Mouse (Mus musculus): Measurements from ENCODE around the gene Kcns1. TPM values are rescaled to one million over a fixed set of nuclear protein-coding genes. Genes with fewer than 3 reads are reported as not detected.

Gene Kcns1
- total RNA-seq, 2 experiments from 2014 or later: 21.8 to 23.2 TPM

- DNase-seq (ENCODE audit: low spot score in 2 of 2): no peak
Observed at GRCm38 (mm10) chr2:164128576-164129411, 42.1 kb downstream of the Kcns1 start.

DNA sequence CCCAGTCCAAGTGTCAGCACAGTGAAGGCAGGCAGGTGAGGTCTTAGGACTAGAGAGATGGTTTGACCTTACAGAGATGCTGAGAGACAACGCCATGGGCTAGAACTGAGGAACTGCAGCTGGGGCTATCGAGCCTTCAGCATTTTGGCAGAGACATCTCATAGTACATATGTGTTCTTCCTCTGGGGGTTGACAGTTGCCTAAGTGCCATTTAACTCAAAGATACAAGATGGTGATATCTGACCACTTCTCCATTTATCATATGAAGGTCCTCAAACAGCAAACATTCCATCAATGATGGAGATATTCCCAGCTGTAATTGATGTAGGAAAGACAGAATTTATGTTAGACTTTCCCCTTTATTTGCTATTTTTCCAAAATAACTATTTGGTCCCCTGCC lies 43.6 kb downstream of the Kcns1 start:
- DNase-seq (ENCODE audit: low spot score in 2 of 2): no peak

GRCm38 (mm10) chr2:164126533-164126955 lies 44.4 kb downstream of the Kcns1 start:
- peak; percentile 73 to 81 for DNase-seq (ENCODE audit: low spot score in 2 of 2)

DNA sequence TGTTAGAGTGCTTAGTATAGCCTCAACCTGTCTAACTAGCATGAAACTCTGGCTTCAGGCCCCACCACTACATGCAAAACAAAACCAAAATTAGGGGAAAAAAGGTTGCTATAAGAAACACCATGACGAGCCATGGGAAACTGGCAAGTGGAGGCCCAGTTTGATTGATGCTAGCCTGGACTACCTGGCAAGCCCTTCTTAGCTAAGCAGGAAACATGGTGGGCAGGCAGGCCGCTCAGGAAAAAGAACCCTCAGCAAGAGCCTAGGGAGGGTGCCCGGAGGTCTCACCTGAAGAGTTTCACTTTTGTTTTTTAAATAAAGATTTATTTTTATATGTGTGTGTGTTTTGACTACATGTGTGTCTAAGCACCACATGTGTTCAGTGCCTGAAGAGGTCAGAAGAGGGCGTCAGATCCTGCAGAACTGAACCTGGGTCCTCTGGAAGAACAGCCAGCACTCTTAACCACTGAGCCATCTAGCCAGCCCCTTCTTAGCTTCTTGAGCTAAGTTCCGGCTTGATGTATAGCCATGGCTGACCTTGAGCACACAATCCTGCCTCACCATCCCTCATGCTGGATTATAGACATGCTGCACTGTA lies 47.6 kb downstream of the Kcns1 start:
- no peak for DNase-seq (ENCODE audit: low spot score in 2 of 2)

GRCm38 (mm10) chr2:164119503-164119902 lies 51.4 kb downstream of the Kcns1 start:
- DNase-seq (ENCODE audit: low spot score in 2 of 2): peak in 1 of 2 experiments; percentile 22

DNA sequence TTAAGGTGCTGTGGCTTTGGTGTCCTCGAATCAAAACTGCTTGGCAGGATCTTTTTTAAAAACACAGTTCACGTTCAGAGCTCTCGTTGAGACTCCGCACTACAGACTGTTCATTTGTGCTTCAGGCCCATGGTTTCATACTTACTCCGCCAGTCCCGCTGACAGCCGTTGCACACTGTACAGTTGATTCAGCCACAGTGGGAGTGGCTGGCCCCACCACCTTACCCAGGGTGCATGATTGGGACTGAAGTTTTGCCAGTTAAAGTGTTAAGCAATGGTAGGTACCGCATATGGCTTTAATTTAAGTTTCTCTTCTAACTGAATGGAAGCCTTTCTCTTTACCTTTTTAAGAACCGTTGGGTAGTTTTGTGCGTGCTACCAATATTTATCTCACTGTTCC lies 55.4 kb downstream of the Kcns1 start:
- DNase-seq (ENCODE audit: low spot score in 2 of 2): no peak

DNA sequence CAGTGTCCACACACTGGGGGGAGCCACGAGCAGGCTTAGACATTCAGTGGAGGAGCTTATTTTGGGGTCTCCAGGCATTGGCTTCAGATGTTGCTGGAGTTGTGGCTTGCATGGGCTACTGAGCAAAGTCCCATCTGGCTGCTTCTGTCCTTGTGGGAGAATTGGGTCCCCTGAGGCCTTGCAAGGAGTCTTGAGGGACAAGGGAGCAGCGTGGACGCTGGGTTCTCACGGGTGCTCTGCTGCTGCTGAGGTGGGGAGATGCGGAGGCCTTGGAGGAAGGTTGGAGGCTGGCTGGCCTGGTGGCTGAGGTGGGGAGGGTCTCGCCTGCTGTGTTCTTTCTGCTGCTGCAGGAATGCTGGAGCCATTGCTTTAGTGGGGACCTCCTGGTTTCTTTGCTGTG lies 56.9 kb downstream of the Kcns1 start:
- no peak for DNase-seq (ENCODE audit: low spot score in 2 of 2)

Other genes starting within 250 kb of the Kcns1 start
- 100 to 1,000 TPM; 469 to 487 TPM for gene Ywhab, start 176.2 kb downstream of the Kcns1 start, total RNA-seq (2021)
- gene Pabpc1l, start 145.7 kb downstream of the Kcns1 start, total RNA-seq (2021): 1 to 10 TPM in 1 of 2 experiments, under 1 TPM in 1; 0.51 to 1.3 TPM
- 10 to 100 TPM; 37.9 to 41.2 TPM for gene Stk4, start 100.8 kb downstream of the Kcns1 start, total RNA-seq (2021)
- gene Tomm34, start 99.9 kb downstream of the Kcns1 start, total RNA-seq (2021): 10 to 100 TPM; 88.4 to 88.7 TPM
- not detected for gene Wfdc5, start 11.6 kb upstream of the Kcns1 start, total RNA-seq (2021)
- not detected for gene Wfdc12, start 19.5 kb upstream of the Kcns1 start, total RNA-seq (2021)
- not detected for gene Wfdc15a, start 29.0 kb upstream of the Kcns1 start, total RNA-seq (2021)
- gene Wfdc15b, start 50.5 kb upstream of the Kcns1 start, total RNA-seq (2021): not detected
- not detected for gene Svs2, start 67.4 kb upstream of the Kcns1 start, total RNA-seq (2021)
- gene Svs3b, start 85.5 kb upstream of the Kcns1 start, total RNA-seq (2021): not detected
- gene Svs4, start 107.3 kb upstream of the Kcns1 start, total RNA-seq (2021): not detected
- not detected for gene Svs3a, start 118.2 kb upstream of the Kcns1 start, total RNA-seq (2021)
- not detected for gene Svs6, start 145.6 kb upstream of the Kcns1 start, total RNA-seq (2021)
- not detected for gene Svs5, start 161.6 kb upstream of the Kcns1 start, total RNA-seq (2021)
- gene Slpi, start 218.0 kb upstream of the Kcns1 start, total RNA-seq (2021): under 1 TPM in 1 of 2 experiments, not detected in 1; 0.82 TPM
- under 1 TPM; 0.33 to 0.56 TPM for gene Rbpjl, start 232.0 kb upstream of the Kcns1 start, total RNA-seq (2021)
- 1 to 10 TPM; 8.4 to 8.5 TPM for gene Matn4, start 234.0 kb upstream of the Kcns1 start, total RNA-seq (2021)